Mouse (Mus musculus): ENCODE measurements around the gene Ly6g6e. TPM values are rescaled to one million over a fixed set of nuclear protein-coding genes. Genes with fewer than 3 reads are reported as not detected.
A peak's percentile ranks its signal among the peaks of the same experiment; 100 is the strongest.

Ly6g6e gene
- total RNA-seq, 2 experiments from 2014 or later: 2.4 to 2.9 TPM

DNA sequence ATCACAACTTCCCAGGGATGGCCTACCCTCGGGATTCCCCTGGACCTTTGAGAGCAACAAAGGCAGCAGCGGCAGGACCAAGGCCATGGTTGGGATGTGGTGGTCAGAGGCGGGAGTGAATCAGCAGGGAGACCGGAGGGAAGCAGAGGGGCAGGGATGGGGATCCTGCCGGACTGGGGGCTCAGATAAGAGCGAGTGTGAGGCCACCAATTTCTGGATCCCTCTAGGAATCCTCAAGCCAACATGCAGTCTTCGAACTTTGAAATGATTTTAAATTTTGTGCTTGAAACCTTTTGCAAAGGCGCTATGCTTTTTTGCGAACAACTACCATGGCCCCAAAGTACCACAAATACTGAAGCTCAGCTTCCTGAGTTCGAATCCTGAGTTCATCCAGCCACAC is 10.6 kb upstream of the Ly6g6e start, which contains the start of gene Mpig6b:
TSS of gene Mpig6b (minus strand) at position 101 of the 400 bp plus-strand sequence.
- DNase-seq (ENCODE audit: low spot score in 2 of 2): no peak
- intact Hi-C loops (cut with DNase I): no loop called here

DNA sequence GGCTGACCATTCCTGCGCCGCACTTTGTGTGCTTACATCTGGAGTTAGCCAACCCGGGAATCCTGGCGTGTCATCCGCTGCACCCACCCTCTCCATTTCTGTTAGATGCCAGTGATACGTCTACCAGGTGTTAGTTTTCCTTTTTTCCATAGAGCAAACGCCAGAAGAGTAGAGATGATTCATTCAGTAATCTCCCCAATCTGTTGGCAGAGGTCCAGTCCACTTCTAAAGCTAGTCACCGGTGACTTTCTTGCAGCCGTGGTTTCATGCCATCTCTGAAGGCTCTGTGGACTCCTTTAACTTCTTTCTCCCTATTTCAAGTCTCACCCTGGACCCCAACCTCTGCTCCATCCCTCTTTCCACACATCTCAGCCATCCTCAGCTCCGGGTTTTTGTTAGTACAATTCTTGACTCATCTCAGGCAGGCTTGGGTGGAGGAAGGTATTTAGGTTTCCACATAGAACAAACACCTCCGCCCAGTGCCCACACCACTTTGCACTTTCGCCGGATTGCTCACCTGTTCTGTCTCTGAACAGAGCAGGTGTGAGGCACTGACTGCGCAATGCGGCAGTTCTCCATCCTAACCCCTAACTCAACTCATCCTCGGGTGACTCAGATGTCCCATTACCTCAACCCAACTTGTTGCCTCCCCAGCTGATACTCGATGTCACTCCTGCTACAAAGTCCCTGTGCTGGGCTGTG is 8.3 kb upstream of the Ly6g6e start:
- intact Hi-C loops (cut with DNase I): no loop called here
- DNase-seq (ENCODE audit: low spot score in 2 of 2): no peak

DNA sequence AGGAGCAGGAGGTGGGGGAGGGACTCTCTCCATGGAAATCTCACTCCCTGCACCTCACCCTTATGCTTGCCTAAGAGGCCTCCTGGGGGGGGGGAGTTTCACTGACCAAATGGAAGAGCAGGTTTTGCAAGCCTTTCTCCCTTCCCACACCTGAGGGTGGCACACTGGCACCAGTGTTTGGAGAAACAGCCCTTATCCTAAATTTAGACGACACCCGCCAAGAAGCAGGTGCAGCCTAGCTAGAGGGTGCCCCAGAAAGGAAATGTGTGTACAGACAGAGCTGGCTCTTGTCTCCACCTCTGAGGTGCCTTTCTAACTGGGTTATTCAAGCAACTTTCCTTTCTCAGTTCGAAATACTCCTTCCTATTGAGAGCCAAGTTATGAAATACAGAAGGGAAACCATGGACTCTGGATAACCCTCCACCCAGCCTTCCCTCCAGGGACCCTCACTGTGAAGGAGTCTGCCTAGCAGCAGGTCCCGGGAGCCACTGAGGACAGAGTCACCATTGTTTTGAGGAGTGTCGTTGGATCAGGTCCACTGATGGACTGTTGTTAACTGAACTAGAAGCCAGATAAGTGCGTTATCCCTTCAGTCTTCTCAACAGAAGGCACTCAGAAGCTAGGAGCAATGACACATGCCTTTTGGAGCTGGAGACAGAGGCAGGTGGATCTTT is 6.0 kb upstream of the Ly6g6e start:
- intact Hi-C loops (cut with DNase I): no loop called here
- DNase-seq (ENCODE audit: low spot score in 2 of 2): no peak

DNA sequence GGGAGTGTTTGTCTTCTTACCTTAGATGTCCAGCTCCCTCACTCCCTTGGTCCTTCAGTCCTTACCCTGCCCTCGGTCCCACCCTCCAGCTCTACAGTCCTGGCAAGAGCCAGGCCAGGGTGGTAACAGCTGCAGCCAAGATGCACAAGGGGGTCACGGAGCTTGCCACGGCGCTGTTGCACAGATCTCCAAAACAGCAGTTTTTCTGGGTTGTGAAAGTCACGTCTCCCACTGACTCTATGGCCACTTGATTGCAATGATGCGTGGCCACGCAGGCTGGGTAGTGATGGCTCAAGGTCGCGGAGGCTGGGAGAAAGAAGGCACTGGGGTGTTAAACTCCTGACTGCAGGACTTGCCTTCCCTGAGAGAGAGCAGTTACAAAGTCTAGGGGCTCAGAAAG is 5.2 kb upstream of the Ly6g6e start:
- intact Hi-C loops (cut with DNase I): no loop called here
- no peak for DNase-seq (ENCODE audit: low spot score in 2 of 2)

DNA sequence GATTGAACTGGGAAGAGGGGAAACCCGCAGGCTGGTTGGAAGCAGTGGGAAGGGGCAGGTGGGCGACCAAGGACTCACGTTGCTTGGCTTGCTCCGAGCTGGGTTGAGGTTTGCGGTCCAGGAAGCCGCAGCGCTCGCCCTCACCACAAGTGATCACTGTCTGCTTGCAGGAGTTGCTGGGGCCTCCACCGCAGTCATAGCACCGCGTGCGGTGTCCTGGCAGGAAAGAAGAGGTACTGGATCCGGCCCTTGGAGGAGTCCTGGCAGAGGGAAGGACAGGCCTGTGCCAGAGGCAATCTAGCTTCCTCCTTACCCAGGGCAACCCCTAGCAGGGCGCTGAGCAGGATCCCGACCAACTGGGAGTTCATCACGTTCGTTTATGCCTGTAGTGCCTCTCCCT is 2.6 kb upstream of the Ly6g6e start:
- DNase-seq (ENCODE audit: low spot score in 2 of 2): no peak
- intact Hi-C loops (cut with DNase I): no loop called here

DNA sequence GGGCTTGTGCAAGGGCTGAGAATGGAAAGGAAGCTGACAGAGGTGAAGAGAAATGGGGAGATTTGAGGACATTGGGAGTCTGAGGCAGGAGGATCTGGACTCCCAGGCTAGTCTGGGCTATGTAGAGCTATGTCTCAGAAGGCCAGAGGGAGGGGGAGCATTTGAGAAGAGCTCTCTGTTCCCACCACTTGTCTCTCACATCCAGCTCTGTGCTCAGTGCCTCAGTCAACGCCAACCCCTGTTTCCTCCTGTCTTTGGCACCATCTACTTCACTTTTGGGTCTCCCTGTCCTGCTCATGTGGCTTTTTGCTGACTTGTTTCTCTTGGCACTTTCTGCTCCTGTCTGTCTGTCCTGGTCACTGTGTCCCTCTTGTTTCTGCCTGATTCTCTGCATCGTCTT is 583 bp downstream of the Ly6g6e start:
- intact Hi-C loops (cut with DNase I): no loop called here
- DNase-seq (ENCODE audit: low spot score in 2 of 2): no peak

DNA sequence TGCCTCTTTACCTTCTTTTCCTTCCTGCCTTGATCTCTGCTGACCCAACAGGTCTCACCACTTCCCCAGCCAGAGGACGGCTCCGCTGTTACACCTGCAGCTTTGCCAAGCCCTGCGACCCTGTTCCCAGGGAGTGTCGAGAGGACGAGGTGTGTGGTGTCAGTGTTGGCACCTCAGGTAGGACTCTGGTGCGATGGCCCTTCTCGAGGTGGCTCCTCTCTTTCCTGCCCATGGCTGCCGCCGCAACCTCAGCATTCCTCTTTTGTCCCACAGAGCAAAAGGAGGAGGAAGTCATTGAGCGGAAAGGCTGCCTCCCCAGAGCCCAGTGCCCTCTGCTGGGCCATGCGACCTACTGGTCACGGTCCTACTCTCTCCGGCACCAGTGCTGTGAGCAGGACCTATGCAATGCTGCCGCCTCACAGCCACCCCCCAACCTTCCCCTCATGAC is 1.1 kb downstream of the Ly6g6e start, which contains the start of gene Ly6g6d:
TSS of gene Ly6g6d (minus strand) at position 280 of the 448 bp plus-strand sequence.
- intact Hi-C loops (cut with DNase I): no loop called here
- DNase-seq (ENCODE audit: low spot score in 2 of 2): no peak

DNA sequence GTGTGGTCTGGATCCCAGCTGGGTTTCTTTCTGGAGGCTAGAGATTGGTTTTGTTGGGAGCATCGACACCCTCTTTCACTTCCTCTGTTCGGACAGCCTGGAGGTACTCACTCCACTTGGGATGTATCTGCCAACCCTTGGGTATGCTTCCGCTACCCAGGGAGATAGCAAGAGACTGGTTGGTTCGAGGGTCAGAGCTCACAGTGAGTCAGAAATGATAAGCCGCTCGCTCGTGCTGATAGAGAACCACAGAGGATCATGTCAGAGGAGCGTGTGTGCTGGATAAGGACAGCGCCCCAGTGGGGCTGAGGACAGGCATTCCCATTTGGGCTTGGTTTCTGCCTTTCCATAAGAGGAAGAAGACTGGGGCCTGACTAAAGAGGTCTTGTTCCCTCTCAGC is 3.1 kb downstream of the Ly6g6e start:
- intact Hi-C loops (cut with DNase I): no loop called here
- no peak for DNase-seq (ENCODE audit: low spot score in 2 of 2)

DNA sequence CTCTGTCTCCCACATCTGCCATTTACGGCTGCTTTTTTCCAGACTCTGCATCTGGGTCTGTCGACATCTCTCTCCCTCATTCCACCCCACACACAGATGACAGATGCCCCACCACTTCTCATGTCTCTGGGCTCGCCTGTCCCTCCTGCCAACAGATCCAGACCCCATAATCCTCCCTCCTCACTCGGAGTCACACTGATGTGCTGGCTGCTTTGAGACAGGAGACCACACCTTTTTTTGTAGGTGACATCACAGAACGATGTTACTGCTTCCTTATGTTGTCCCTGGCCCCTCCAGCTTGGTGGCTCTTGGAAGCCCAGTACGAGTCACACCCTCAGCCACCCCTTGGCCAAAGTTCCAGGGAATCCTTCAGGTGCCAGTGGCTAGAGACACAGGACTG is 3.5 kb downstream of the Ly6g6e start:
- intact Hi-C loops (cut with DNase I): no loop called here
- no peak for DNase-seq (ENCODE audit: low spot score in 2 of 2)

DNA sequence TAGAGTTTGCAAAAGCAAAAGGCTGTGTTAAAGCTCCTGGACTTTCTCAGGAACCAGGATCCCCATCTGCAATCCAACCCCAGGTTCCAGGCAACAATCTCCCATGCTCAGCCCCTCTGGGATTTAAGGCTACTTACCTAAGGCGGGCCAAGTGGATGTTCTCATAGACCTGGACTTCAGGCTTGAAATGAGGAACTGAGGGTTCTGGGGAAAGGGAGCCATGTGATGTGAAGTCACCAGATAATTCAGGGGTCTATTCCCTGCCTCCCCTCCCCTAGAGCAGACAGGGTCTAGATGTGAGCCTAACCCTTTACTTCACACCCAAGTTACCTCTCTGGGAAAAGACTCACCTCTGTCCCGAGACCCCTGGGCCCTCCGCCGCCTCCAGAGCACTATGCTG is 4.0 kb downstream of the Ly6g6e start:
- DNase-seq (ENCODE audit: low spot score in 2 of 2): no peak
- intact Hi-C loops (cut with DNase I): no loop called here

DNA sequence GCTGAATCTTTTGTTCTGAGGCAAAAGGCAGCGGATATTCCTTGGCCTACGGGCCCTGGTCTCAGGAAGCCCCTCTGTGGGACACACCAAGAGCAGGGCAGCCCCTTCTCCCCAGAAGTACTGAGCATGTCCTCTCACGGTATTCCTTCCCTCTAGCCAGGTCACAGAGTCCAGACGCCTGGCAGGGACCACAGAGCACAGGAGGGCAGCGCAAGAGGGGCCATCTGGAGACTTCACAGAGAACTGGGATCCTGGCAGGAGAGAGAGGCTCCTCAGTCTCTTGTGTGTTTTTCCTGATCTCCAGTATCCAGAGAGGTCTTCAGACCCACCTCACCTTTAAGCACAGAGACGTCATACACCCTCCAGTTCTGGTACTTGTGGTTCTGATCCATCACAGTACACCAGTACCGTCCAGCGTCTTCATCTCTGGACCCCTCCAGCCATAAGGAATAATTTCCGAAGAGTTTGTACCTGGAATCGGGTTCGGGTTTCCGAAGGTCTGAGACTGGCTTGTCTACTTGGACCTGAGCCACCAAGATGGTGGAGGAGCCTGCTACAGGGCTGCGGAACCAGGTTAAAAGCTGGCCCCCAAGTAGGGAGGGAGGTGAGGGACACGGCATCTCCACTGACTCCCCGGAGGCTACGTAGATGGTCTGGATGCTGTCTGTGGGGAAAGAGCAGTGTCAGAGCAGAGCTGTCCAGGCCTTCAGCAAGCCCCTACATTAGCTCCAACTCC is 6.3 kb downstream of the Ly6g6e start:
- intact Hi-C loops (cut with DNase I): no loop called here
- DNase-seq (ENCODE audit: low spot score in 2 of 2): no peak

DNA sequence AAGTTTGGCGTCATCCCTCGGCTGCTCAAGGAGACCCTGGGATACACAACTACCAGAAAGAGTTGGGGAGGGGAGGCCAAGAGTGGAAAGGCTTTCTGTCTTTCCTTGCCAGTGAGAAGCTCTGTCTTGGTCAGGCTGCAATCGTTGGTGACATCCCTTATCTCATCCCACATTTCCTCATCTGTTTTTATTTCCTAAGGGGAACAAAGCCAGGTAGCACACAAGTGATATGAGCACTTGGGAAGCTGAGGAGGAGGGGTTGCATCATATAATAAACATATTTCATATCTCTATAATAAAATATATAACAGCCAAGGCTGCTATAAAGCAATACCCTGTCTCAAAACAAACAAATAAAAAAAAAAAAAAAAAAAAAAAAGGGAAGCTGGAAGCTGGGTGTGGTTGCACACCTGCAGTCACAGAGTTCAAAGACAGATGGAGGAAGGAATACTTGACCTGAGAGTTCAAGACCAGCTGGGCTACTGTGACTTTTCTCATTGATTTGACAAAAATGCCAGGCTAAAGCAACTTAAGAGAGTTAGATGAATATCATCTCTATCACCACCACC is 7.3 kb downstream of the Ly6g6e start:
- DNase-seq (ENCODE audit: low spot score in 2 of 2): no peak
- intact Hi-C loops (cut with DNase I): no loop called here

DNA sequence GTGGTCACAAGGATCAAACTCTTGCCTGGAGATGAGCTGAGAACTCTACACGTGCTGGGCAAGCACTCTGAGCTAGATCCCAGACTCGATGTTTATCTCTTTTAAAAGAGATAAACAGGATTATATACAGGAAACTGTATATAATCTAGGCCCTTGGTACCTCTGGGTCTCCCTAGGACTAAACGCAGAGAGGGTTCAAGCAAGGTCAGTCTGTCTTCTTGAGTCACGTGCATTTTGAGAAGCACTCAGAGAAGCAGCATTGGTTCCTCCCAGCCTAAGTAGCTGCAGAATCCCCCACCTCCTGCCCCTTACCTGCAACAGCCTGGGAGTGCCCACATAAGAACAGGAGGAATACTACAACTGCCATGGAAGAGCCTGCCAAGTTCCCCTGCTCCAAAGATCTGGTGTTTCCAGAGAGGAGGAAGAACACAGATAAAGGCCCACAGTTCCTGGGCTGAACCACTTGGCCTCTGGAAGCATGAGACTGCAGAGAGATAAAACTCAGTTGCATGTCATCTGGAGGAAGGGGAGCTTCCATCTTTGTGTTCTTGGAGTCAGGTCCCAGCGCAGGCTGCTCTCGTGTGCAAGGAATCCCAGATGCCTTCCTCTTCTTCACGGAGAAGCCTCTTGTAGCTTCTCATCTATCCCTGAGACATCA is 8.6 kb downstream of the Ly6g6e start, which contains the start of gene Ly6g6f:
TSS of gene Ly6g6f (minus strand) at position 403 of the 658 bp plus-strand sequence.
- intact Hi-C loops (cut with DNase I): no loop called here
- DNase-seq (ENCODE audit: low spot score in 2 of 2): no peak

DNA sequence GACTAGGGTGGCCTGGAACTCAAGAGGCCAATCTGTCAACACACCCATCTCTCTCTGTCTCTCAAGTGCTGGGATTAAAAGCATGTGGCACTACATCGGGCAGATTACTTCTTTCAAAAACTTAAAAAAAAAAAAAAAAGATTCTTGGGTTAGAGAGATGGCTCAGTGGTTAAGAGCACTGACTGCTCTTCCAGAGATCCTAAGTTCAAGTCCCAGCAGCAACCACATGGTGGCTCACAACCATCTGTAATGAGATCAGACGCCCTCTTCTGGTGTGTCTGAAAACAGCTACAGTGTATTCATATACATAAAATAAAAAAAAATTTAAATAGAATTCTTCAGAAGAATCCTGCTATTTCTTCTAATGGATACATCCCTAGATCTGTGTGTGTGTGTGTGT is 11.4 kb downstream of the Ly6g6e start:
- peak in 1 of 2 experiments; percentile 66 for DNase-seq (ENCODE audit: low spot score in 2 of 2)
- intact Hi-C loops (cut with DNase I): no loop called here

DNA sequence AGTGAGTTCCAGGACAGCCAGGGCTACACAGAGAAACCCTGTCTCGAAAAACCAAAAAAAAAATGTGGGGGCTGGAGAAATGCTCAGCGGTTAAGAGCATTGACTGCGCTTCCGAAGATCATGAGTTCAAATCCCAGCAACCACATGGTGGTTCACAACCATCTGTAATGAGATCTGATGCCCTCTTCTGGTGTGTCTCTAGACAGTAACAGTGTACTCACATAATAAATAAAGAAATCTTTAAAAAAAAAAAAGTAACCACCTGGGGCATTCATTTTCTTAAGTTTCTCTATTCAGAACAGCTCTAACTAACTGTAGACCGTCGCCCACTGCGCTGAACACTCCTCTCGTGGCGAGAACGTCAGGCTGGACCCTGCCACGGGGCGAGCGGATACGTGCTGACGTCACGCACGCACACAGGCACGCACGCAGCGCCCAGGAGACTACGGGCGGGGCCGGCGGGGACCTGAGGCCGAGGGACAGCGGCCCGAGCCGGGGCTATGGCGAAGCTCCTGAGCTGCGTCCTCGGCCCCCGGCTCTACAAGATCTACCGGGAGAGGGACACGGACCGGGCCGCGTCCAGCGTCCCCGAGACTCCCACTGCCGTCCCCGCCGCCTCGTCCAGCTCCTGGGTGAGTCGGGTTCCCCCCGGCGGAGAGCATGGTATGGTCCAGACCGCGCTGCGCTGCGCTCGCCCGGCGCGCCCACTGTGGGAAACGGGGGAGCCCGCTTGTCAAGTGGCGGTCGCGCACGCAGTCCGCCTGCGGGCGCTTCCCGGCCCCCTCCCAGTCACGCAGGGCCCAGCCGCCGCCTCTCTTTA is 12.3 kb downstream of the Ly6g6e start, which contains the start of gene Abhd16a:
TSS of gene Abhd16a (plus strand) at position 439 of the 820 bp plus-strand sequence.
- peak; percentile 94 to 95 for DNase-seq (ENCODE audit: low spot score in 2 of 2)
- intact Hi-C loops (cut with DNase I): no loop called here

DNA sequence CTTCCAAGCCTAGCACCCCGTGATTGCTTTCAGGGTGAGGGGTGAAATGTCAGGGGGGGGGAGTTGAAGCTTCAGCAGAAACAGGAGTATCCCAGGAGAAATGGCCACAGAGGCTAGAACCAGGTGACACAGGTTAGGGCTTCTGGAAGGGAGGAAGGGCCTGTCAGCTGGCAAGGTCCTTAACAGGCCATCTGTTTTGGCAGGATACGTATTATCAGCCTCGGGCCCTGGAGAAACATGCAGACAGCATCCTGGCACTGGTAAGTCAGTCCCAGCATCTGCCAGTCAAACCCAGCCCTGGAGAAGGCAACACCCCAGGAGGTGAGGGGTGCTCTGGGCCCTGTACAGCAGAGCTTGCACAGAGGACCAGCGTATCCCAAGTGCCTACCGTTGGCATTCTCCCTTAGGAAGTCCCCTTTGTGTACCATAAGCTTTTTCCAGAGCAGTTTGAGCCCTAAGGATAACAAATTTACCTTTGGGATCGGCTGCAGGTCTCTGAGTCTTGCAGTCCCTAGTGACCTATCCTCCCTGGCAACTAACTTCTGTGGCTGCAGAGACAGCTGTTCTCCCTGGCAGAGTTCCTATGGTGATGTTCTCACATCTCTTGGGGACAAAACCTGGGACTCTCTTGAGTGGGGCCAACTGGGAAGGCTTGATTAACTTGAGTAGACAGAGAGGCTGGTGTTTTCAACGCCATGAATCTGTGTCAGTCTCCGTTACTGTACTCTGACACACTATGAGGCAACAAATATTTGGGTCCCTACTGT is 13.6 kb downstream of the Ly6g6e start:
- intact Hi-C loops (cut with DNase I): no loop called here
- DNase-seq (ENCODE audit: low spot score in 2 of 2): no peak

DNA sequence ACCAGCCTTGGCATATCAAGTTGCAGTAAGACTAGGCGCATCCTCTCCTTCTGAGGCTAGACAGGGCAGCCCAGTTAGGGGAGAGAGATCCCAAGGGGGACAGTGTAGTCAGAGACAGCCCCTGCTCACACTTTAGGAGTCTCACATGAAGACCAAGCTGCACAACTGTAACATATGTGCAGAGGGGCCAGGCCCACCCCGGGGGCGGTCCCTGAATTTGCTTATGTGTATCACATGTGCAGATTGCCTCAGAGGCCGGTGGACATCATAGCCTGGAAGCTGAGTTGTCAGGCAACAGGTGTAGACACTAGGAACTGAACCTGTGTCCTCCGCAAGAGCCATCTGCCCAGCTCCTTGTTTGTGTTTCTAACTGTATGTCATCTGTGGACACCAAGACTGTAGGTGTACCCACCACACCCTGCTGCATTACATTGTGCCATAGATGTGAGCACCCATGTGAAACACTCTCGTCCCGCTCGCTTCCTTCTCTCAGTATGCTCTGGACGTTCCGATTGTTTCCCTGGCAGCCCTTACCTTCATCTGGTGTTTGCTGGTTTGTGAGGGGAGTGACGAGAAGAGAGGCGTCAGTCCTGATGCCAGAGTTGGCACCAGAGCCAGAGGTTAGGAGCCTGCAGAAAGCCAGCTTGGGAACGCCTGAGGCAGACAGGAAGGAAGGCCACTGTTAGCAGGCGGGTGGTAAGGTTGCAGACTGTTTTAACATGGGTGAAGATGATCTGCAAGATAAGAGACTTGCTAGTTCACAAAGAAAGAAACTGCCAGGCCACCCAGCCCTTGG is 15.9 kb downstream of the Ly6g6e start:
- no peak for DNase-seq (ENCODE audit: low spot score in 2 of 2)

More for the DNA sequence above, 15.9 kb downstream of the Ly6g6e start:
- intact Hi-C loops (cut with DNase I): no loop called here

Measured in left cerebral cortex, postnatal 14 days (tissue).